Mouse (Mus musculus): ENCODE data around the gene Egr4.

DNA sequence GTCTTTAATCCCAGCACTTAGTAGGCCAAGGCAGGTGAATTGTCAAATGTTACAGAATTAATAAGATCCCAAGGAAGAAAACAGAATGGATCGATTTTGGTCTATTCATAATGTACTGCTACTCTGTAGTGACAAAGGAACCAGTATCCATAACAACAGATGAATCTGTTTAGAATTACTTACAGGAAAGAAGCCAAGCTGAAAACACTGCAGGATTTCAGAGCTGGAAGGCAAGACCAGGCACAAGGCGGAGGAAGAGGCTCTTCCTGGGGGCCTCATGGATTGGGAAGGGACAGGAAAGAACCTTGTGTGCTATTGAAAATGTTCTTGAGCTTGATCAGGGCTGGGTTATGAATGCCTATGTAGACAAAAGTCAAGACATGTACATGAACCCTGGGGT lies 27.7 kb downstream of the Egr4 start:
- TF ChIP-seq POLR2A (IDR thresholded peaks at IDR 0.05; ENCODE audit: borderline replicate concordance, extremely low read depth, low read depth, low read length) (no peak), CTCF (IDR thresholded peaks at IDR 0.05; ENCODE audit: insufficient read depth, low read length) (no peak)

Data from lung, adult 2 months (tissue).